Mouse (Mus musculus) embryonic fibroblast, embryonic 13.5 days (primary cell): Measurements from ENCODE around the gene C77080.

ENCODE experiments used
- CTCF ChIP-seq: IDR thresholded peaks from 2 replicates; pipeline ENCODE4 v1.5.1; 2011; ENCODE audit warnings: mild to moderate bottlenecking, control low read depth, low read length, moderate library complexity, borderline replicate concordance; ENCODE audit not compliant: insufficient read depth
- POLR2A ChIP-seq: IDR thresholded peaks from 2 replicates; pipeline ENCODE4 v1.6.1; 2011; ENCODE audit warnings: low read depth, mild to moderate bottlenecking, control low read depth, low read length, moderate library complexity

- no peak for TF ChIP-seq CTCF
- no peak for TF ChIP-seq POLR2A
Measured at GRCm38 (mm10) chr4:129283226-129283625, 22.0 kb upstream of the C77080 start.
